Mouse (Mus musculus) liver, embryonic 14.5 days (tissue): ENCODE measurements at regions not wholly inside any gene's neighbourhood (a gene's known extent, or its start where the extent isn't known, plus 50 kb on each side); places are given as distances from the start of the nearest gene placed in this dataset.

Experiments
- CTCF ChIP-seq: IDR thresholded peaks from 2 replicates; pipeline ENCODE4 v1.5.1; 2016; ENCODE audit warnings: antibody characterized with exemption, low read depth, control low read depth
- EP300 ChIP-seq: IDR thresholded peaks from 2 replicates; pipeline ENCODE4 v1.6.1; 2016; ENCODE audit warnings: antibody characterized with exemption, low read depth

DNA sequence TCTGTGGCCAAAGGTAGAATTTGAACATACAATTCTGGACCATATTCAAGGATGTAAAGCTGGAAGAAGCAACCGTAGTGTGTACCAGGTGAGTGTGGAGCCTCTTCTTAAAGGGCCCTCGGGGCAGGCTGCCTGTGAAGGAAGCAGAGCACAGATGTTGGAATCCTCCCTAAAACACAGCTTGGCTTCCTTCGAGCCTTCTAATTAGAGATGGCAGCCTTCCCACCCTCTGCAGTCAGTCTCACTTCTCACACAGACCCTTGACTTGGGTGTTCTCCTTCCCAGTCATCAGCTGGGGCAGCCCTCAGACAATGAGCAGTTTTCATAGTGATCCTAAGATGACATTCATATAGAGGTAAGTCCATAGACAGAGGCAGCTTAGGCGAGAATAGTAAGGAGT, 371.7 kb upstream of the Gm10131 start:
- no peak for TF ChIP-seq CTCF
- TF ChIP-seq EP300: no peak
